Mouse (Mus musculus): ENCODE measurements around the gene Tcea2.

Tcea2 gene

GRCm38 (mm10) chr2:181676424-181676823 is 3.7 kb upstream of the Tcea2 start:
- no peak for DNase-seq

GRCm38 (mm10) chr2:181677096-181677754 is 2.9 kb upstream of the Tcea2 start:
- no peak for DNase-seq

GRCm38 (mm10) chr2:181677755-181678098 is 2.4 kb upstream of the Tcea2 start:
- DNase-seq: no peak

DNA sequence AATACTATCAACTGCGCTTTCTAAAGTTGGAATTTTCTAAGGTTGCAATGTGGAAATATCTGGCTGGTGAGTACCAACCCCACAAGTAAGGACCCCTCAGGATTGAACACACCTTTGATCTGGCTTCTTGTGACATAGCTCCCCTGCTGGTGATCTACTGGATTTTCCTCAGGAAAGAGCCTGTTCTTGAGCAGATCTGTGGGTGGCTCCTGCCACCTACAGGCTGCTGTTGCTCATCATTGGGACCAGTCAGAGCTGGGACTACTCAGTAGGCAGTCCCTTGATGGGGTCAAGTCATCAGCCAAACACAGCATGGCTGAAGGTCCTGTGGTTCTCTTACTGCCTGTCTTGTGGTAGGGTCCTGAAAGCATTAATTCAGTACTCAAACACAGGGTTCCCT is 1.3 kb upstream of the Tcea2 start:
- peak; percentile 63 to 75 for DNase-seq

GRCm38 (mm10) chr2:181680716-181681117 is 607 bp downstream of the Tcea2 start:
- peak; percentile 57 to 62 for DNase-seq

DNA sequence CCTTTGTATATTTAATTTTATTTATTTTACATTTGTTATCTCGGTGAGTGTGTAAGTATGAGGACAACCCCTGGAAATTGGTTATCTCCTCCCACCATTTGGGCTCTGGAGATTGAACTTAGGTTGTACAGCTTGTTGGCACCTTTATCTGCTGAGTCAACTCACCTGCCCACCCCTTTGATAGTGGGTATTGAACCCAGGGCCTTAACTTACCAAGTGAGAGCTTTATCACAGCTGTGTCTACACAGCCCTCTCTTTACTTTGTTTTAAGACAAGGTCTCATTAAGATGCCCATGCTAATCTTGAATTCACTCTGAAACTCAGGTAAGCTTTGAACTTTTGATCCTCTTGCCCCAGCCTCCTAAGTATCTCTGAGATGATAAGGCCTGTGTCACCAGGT is 1.9 kb downstream of the Tcea2 start:
- DNase-seq: no peak

DNA sequence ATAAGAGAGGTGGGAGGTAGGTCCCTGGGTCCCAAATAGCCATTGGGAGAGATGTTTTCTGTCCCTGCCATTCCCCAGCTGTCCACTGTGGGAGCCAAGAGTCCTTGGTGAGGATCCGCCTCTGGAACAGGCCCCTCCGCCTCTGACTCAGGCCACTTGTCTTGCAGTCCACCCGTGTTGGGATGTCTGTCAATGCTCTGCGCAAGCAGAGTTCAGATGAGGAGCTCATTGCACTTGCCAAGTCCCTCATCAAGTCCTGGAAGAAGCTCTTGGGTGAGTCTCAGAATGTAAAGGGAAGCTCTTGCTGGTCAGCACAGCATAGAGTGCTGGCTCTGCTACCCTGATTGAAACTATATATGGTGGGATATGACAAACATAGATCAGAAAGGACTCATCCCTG is 3.3 kb downstream of the Tcea2 start:
- DNase-seq: no peak

DNA sequence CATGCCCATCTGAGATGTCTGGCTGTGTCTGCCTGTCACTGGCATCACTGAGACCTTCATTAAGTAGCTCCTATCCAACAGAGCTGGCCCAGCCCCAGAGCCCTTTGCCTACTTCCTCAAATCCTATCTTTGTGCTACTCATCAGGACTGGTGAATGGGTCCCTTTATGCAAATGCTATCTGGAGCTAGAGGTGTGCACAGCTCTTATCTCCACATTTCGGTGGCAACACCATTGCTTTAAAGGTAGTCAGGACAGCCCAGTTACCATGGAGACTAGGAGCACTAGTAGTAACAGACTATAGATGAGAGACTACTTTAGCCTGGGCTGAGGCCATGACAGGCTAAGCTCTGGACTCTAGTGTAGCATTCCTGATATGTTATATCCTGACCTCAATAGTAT is 4.6 kb downstream of the Tcea2 start:
- DNase-seq: no peak

DNA sequence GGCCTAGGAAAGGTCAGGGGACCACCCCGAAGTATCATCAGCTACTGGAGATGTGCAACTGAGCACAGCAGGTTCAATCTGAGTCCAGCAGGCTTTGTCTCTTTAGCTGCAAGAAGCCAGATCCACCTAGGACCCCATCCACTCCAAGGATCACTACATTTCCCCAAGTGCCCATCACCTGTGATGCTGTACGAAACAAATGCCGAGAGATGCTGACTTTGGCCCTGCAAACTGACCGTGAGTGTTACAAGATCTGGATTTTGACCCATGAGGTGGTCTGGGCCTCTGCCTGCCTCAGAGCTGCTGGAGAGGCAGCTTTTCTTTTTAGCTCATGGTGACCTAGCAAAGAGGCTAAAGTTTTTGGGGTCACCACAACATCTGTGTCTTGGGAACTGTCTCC is 5.6 kb downstream of the Tcea2 start:
- no peak for DNase-seq

DNA sequence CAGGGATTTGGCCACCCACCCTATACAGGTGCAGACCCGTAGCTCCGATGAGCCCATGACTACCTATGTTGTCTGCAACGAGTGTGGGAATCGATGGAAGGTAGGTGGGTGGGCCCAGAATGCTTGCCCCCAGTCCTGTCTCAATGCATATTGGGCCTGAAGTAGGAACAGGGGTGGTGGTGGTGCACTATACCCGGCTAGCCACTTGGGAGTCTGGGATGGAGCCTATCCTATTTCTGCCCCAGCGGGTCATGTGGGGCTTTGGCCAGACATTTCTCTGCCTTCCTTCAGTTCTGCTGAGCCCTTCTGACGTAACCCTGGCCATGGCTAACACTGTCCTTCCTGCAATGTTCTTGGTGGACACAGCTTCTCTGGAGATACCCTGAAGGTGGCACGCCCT is 7.5 kb downstream of the Tcea2 start:
- DNase-seq: peak in 1 of 2 experiments; percentile 3

- no peak for DNase-seq
Measured at GRCm38 (mm10) chr2:181689466-181690160, 9.5 kb downstream of the Tcea2 start.

GRCm38 (mm10) chr2:181691083-181691482 is 11.0 kb downstream of the Tcea2 start:
- no peak for DNase-seq

- DNase-seq: no peak
Measured at GRCm38 (mm10) chr2:181691571-181691970, 11.5 kb downstream of the Tcea2 start.

DNA sequence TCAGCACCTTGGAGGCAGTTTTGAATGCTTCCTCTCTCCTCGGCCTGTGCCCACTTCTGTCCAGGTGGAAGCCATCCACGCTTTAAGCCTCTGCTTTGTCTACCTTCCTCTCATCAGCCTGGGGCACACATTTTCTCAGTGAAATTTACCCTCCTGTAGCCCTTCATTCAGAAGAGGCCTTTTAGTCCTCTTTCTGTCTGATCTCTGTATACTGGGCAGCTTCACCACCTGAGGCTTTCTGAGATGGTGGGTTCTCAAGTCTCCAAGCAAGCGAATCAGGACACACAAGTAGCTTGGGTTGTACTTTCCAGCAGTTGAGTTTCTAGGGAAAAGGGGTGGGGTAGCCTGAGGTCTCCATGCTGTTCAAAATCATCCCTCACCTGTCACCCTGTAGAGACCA is 12.2 kb downstream of the Tcea2 start:
- peak in 1 of 2 experiments; percentile 4 for DNase-seq

GRCm38 (mm10) chr2:181693339-181694280 is 13.5 kb downstream of the Tcea2 start, which contains the start of gene Rgs19:
Rgs19 (minus strand) TSS chr2:181693977.
- peak; percentile 78 to 86 for DNase-seq

- peak in 1 of 2 experiments; percentile 3 for DNase-seq
Measured at GRCm38 (mm10) chr2:181694581-181694980, 14.5 kb downstream of the Tcea2 start.

- DNase-seq: peak in 1 of 2 experiments; percentile 11
Measured at GRCm38 (mm10) chr2:181695776-181696175, 15.7 kb downstream of the Tcea2 start.

GRCm38 (mm10) chr2:181696801-181697420 is 16.8 kb downstream of the Tcea2 start:
- peak in 1 of 2 experiments; percentile 2 for DNase-seq

- DNase-seq: peak; percentile 1 to 3
Measured at GRCm38 (mm10) chr2:181698241-181698640, 18.1 kb downstream of the Tcea2 start, which contains the start of gene Lkaaear1. Lkaaear1 (minus strand) TSS chr2:181698442.

GRCm38 (mm10) chr2:181706668-181707067 is 26.6 kb downstream of the Tcea2 start:
- DNase-seq: peak in 1 of 2 experiments; percentile 46

- peak in 1 of 2 experiments; percentile 59 for DNase-seq
Measured at GRCm38 (mm10) chr2:181713749-181714148, 33.6 kb downstream of the Tcea2 start.

GRCm38 (mm10) chr2:181714903-181715326 is 34.8 kb downstream of the Tcea2 start, which contains the start of gene Oprl1:
Oprl1 (plus strand) TSS chr2:181715016.
- peak; percentile 53 to 70 for DNase-seq

DNA sequence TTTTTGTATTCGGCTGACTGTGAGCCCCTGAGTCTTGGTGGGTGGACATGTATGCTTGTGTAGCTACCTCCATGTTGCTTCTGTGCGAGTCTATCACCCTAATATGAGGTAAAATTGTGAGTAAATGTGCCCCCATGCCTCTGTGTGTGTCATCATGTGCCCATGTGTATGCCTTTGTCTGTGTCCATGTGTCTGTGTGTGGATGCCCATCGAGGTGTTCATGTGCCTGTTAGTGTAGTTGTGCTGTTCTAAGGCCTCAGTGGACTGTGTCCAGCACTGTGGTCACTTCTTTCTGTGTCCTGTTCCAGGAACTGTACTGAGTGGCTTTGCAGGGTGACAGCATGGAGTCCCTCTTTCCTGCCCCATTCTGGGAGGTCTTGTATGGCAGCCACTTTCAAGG is 35.3 kb downstream of the Tcea2 start:
- no peak for DNase-seq
